Mouse (Mus musculus) stomach, embryonic 14.5 days (tissue): ENCODE results near the gene Olfr458. TPM values are rescaled to one million over a fixed set of nuclear protein-coding genes. Genes with fewer than 3 reads are reported as not detected.

Experiments
- ATAC-seq: fragments of 200-750 bp; cut with Nextera tagmentation; 2 replicates; pipeline ENCODE4 v1.8.0; 2017; ENCODE audit warnings: low read depth, moderate TSS enrichment; ENCODE audit not compliant: insufficient number of reproducible peaks, insufficient read depth, low FRiP score
- H3K27ac ChIP-seq: fragments of 300-500 bp; sonication (generic); 2 replicates; pipeline ENCODE4 v1.5.1; 2014; ENCODE audit warnings: mild to moderate bottlenecking, low read length, moderate library complexity, mixed read lengths
- H3K27me3 ChIP-seq: fragments of 300-500 bp; sonication (generic); 2 replicates; pipeline ENCODE4 v1.6.1; 2014; ENCODE audit warnings: low read length, control low read depth, mixed read lengths; ENCODE audit not compliant: control insufficient read depth, insufficient read depth
- H3K36me3 ChIP-seq: fragments of 300-500 bp; sonication (generic); 2 replicates; pipeline ENCODE4 v1.6.1; 2014; ENCODE audit warnings: mild to moderate bottlenecking, control low read depth, low read length, moderate library complexity, mixed read lengths; ENCODE audit not compliant: control insufficient read depth, insufficient read depth
- H3K4me1 ChIP-seq: fragments of 300-500 bp; sonication (generic); 2 replicates; pipeline ENCODE4 v1.6.1; 2014; ENCODE audit warnings: low read length, control low read depth, mixed read lengths; ENCODE audit not compliant: control insufficient read depth, insufficient read depth
- H3K4me2 ChIP-seq: fragments of 300-500 bp; sonication (generic); replicated peaks from 2 replicates; pipeline ENCODE4 v1.6.1; 2014; ENCODE audit warnings: low read depth, low read length, control low read depth
- H3K4me3 ChIP-seq: fragments of 300-500 bp; sonication (generic); 2 replicates; pipeline ENCODE4 v1.5.1; 2014; ENCODE audit warnings: low read depth, low read length, control low read depth
- H3K9ac ChIP-seq: fragments of 300-500 bp; sonication (generic); replicated peaks from 2 replicates; pipeline ENCODE4 v1.6.1; 2014; ENCODE audit warnings: low read depth, mild to moderate bottlenecking, control low read depth, low read length, moderate library complexity, mixed read lengths
- H3K9me3 ChIP-seq: fragments of 300-500 bp; sonication (generic); 2 replicates; pipeline ENCODE4 v1.6.1; 2016; ENCODE audit warnings: low read depth, low read length, control low read depth; ENCODE audit not compliant: control insufficient read depth
- WGBS: fragments of 180-500 bp; shearing (Covaris S2); extraction: QIAGEN DNeasy Blood & Tissue Kit; methylation state at CpG from one replicate; pipeline ENCODE4 v1.1.7; 2014; 5-methylcytosine and 5-hydroxymethylcytosine counted together
- polyA plus RNA-seq: library from polyadenylated mRNA; unstranded; fragments of >200 nt; fragmentation: Nextera tagmentation; extraction: Ambion mirVana; gene quantifications from 2 replicates; pipeline ENCODE4 v1.2.1, GENCODE M21; 2014

Gene Olfr458
- polyA plus RNA-seq, 1 experiment from 2014 or later, result not detected

DNA sequence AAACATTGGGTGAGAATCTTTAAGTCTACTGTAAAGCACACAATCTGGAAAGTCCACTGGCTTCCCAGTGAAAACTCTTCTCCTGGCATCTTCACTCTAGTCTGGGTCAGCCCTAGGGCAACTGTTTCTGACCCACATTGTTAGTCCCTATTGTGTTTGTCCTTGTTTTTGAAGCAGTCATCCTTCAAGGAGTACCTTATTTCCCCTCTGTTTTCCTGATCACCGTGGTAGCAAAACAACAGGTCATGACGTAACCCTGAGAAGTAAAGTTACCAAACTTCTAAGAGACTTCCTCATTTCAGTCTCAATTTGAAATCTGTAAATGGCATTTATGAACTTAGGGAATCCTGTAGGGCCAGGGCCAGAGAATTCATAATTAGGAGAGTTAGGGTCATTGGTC lies 43.6 kb downstream of the Olfr458 start:
- H3K27me3 ChIP-seq, result no peaks in the 10 kb centered on the region
- no peak overlapping the region for H3K4me2 ChIP-seq
- 82% methylated on average over 2 of the region's 2 CpGs for WGBS
- H3K4me3 ChIP-seq, result no peak overlapping the region
- no peak overlapping the region for H3K27ac ChIP-seq
- no peak overlapping the region for H3K9ac ChIP-seq
- H3K9me3 ChIP-seq, result no peaks in the 10 kb centered on the region
- H3K4me1 ChIP-seq, result no peaks in the 10 kb centered on the region
- H3K36me3 ChIP-seq, result no peaks in the 10 kb centered on the region
- ATAC-seq, result no peak

DNA sequence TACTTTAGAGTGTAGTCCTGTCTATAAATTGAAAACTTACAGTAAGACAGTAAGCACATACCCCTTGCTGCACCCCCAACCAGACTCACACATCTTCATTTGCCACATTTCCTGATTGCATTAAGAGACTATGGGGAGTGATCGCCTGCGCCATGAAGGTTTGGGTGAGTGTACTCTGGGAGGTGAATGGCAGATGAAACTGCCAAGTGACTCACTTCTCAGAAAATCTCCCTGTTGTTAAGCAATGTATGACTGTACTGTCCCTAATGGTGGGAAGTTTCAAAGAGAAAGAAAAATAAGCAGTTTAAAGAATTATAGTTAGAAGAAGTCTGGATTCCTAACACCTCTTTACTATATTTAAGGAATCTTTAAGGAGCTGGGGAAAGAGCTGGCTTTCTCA lies 45.6 kb downstream of the Olfr458 start:
- H3K36me3 ChIP-seq, result no peaks in the 10 kb centered on the region
- no peak overlapping the region for H3K4me3 ChIP-seq
- H3K9me3 ChIP-seq, result no peaks in the 10 kb centered on the region
- H3K4me2 ChIP-seq, result no peak overlapping the region
- no peak overlapping the region for H3K9ac ChIP-seq
- H3K4me1 ChIP-seq, result no peaks in the 10 kb centered on the region
- no peak for ATAC-seq
- H3K27ac ChIP-seq, result no peak overlapping the region
- whole genome bisulfite sequencing, result 80% methylated on average over 2 of the region's 2 CpGs
- H3K27me3 ChIP-seq, result no peaks in the 10 kb centered on the region

Other genes starting within 250 kb of the Olfr458 start
- not detected in 2 replicates for gene Tas2r144, start 249.9 kb downstream of the Olfr458 start, polyA plus RNA-seq
- 19.5 and 22.1 TPM in 2 replicates for gene Gstk1, start 219.3 kb downstream of the Olfr458 start, polyA plus RNA-seq
- 2.6 and 2.8 TPM in 2 replicates for gene Tmem139, start 203.2 kb downstream of the Olfr458 start, polyA plus RNA-seq
- gene Casp2, start 200.2 kb downstream of the Olfr458 start, polyA plus RNA-seq, result 58.8 and 59.5 TPM in 2 replicates
- gene Clcn1, start 178.5 kb downstream of the Olfr458 start, polyA plus RNA-seq, result 0.53 TPM in 1 of 2 replicates, not detected in the other
- 0.34 and 0.48 TPM in 2 replicates for gene Fam131b, start 140.6 kb downstream of the Olfr458 start, polyA plus RNA-seq
- gene Zyx, start 115.6 kb downstream of the Olfr458 start, polyA plus RNA-seq, result 112 and 117 TPM in 2 replicates
- gene Epha1, start 91.9 kb downstream of the Olfr458 start, polyA plus RNA-seq, result 4.0 and 5.3 TPM in 2 replicates
- not detected in 2 replicates for gene Tas2r143, start 65.0 kb downstream of the Olfr458 start, polyA plus RNA-seq
- gene Tas2r135, start 59.8 kb downstream of the Olfr458 start, polyA plus RNA-seq, result not detected in 2 replicates
- not detected in 2 replicates for gene Tas2r126, start 30.7 kb downstream of the Olfr458 start, polyA plus RNA-seq
- gene Olfr457, start 11.1 kb upstream of the Olfr458 start, polyA plus RNA-seq, result not detected in 2 replicates
- gene Olfr456, start 22.0 kb upstream of the Olfr458 start, polyA plus RNA-seq, result not detected in 2 replicates
- gene Olfr455, start 82.4 kb upstream of the Olfr458 start, polyA plus RNA-seq, result not detected in 2 replicates
- not detected in 2 replicates for gene Tcaf3, start 132.5 kb upstream of the Olfr458 start, polyA plus RNA-seq
- 7.1 and 8.5 TPM in 2 replicates for gene Tcaf2, start 180.1 kb upstream of the Olfr458 start, polyA plus RNA-seq
- gene Tcaf1, start 244.9 kb upstream of the Olfr458 start, polyA plus RNA-seq, result 101 and 104 TPM in 2 replicates